ENCODE assay signal across 7 mouse cellular contexts in genomic region chr11:120597240-120598235, GRCm38 (mm10). TPM values are rescaled to one million over a fixed set of nuclear protein-coding genes. Genes with fewer than 3 reads are reported as not detected.
DNase-seq lines count a peak whose midpoint lies in the region; ATAC-seq and TF ChIP-seq lines count a peak whose summit lies in the region.

No protein-coding gene starts in this region.

- WGBS in neural tube, embryonic 11.5 days: 6% methylated on average over 75 of the region's 99 CpGs
- WGBS in heart, postnatal 0 days: 4% methylated on average over 82 of the region's 99 CpGs
- 3% methylated on average over 88 of the region's 99 CpGs for WGBS in liver, embryonic 11.5 days
- 3% methylated on average over 87 of the region's 99 CpGs for WGBS in stomach, embryonic 15.5 days

- no peak for TF ChIP-seq CTCF in cortical plate, adult 2 months (IDR thresholded peaks at IDR 0.05; ENCODE audit: extremely low read depth, insufficient read depth, low read length)
- TF ChIP-seq CTCF in heart, postnatal 0 days (IDR thresholded peaks at IDR 0.05; ENCODE audit: low read depth): no peak

- no peak for TF ChIP-seq EP300 in heart, postnatal 0 days (IDR thresholded peaks at IDR 0.05; ENCODE audit: low read depth)

- no peaks in the 10 kb centered on the region for H3K27me3 ChIP-seq in neural tube, embryonic 11.5 days (ENCODE audit: control insufficient read depth, insufficient read depth, low read length)
- no peaks in the 10 kb centered on the region for H3K27me3 ChIP-seq in heart, postnatal 0 days (ENCODE audit: control insufficient read depth, insufficient read depth, low read length)
- H3K27me3 ChIP-seq in liver, embryonic 11.5 days (replicated peaks; ENCODE audit: control insufficient read depth, insufficient read depth, low read length): no peaks in the 10 kb centered on the region
- no peaks in the 10 kb centered on the region for H3K27me3 ChIP-seq in stomach, embryonic 15.5 days (replicated peaks)

- ATAC-seq in neural tube, embryonic 11.5 days (ENCODE audit: insufficient read depth, low FRiP score, low TSS enrichment): peak; percentile 62
- ATAC-seq in heart, postnatal 0 days (ENCODE audit: insufficient read depth, low read depth): peak; percentile 36
- ATAC-seq in liver, embryonic 11.5 days (replicated peaks; ENCODE audit: low FRiP score): peak; percentile 29
- ATAC-seq in stomach, embryonic 15.5 days (ENCODE audit: insufficient read depth, low FRiP score, low read depth): peak; percentile 25

- peak overlapping the region; percentile 98 for H3K4me2 ChIP-seq in neural tube, embryonic 11.5 days (ENCODE audit: low read depth)
- H3K4me2 ChIP-seq in heart, postnatal 0 days (ENCODE audit: low read depth, low read length): peak overlapping the region; percentile 92
- peak overlapping the region; percentile 97 for H3K4me2 ChIP-seq in liver, embryonic 11.5 days
- peak overlapping the region; percentile 78 for H3K4me2 ChIP-seq in stomach, embryonic 15.5 days

- peak overlapping the region; percentile 100 for H3K4me3 ChIP-seq in neural tube, embryonic 11.5 days (ENCODE audit: low read depth, low read length)
- H3K4me3 ChIP-seq in cortical plate, adult 2 months (ENCODE audit: insufficient read depth, low read length): peak overlapping the region; percentile 57
- H3K4me3 ChIP-seq in heart, postnatal 0 days (ENCODE audit: low read depth, low read length): peak overlapping the region; percentile 89
- peak overlapping the region; percentile 100 for H3K4me3 ChIP-seq in liver, embryonic 11.5 days (ENCODE audit: low read depth, low read length)
- H3K4me3 ChIP-seq in stomach, embryonic 15.5 days (replicated peaks): peak overlapping the region; percentile 95

- TF ChIP-seq POLR2A in cortical plate, adult 2 months (IDR thresholded peaks at IDR 0.05; ENCODE audit: extremely low read depth, insufficient read depth, low read length): no peak

- DNase-seq in neural tube, embryonic 11.5 days (ENCODE audit: low spot score): no peak
- no peak for DNase-seq in neural tube, embryonic 10.5 days (ENCODE audit: extremely low spot score, low spot score)
- DNase-seq in heart, postnatal 0 days (ENCODE audit: low spot score): peak; percentile 41
- DNase-seq in liver, embryonic 11.5 days (ENCODE audit: low spot score): no peak
- DNase-seq in gastrocnemius, postnatal 36 days: no peak

- H3K9me3 ChIP-seq in neural tube, embryonic 11.5 days (ENCODE audit: control insufficient read depth, low read length): no peaks in the 10 kb centered on the region
- H3K9me3 ChIP-seq in heart, postnatal 0 days (replicated peaks; ENCODE audit: control insufficient read depth, low read length): no peaks in the 10 kb centered on the region
- H3K9me3 ChIP-seq in liver, embryonic 11.5 days (ENCODE audit: control insufficient read depth, low read length): no peaks in the 10 kb centered on the region
- H3K9me3 ChIP-seq in stomach, embryonic 15.5 days: no peaks in the 10 kb centered on the region

- peaks cover 37% of the 10 kb centered on the region for H3K36me3 ChIP-seq in neural tube, embryonic 11.5 days (ENCODE audit: control insufficient read depth, insufficient read depth, low read length)
- H3K36me3 ChIP-seq in heart, postnatal 0 days (replicated peaks; ENCODE audit: control insufficient read depth, insufficient read depth, low read length): peaks cover 58% of the 10 kb centered on the region
- H3K36me3 ChIP-seq in liver, embryonic 11.5 days (ENCODE audit: control insufficient read depth, insufficient read depth, low read length): peaks cover 46% of the 10 kb centered on the region
- peaks cover 43% of the 10 kb centered on the region for H3K36me3 ChIP-seq in stomach, embryonic 15.5 days

- peaks cover 16% of the 10 kb centered on the region for H3K4me1 ChIP-seq in neural tube, embryonic 11.5 days (ENCODE audit: control insufficient read depth, insufficient read depth, low read length)
- H3K4me1 ChIP-seq in cortical plate, adult 2 months (ENCODE audit: control insufficient read depth, insufficient read depth, low read length): peaks cover 3% of the 10 kb centered on the region; the same call in 1 of the 2 replicates
- peaks cover 12% of the 10 kb centered on the region for H3K4me1 ChIP-seq in heart, postnatal 0 days (ENCODE audit: control insufficient read depth, insufficient read depth)
- peaks cover 24% of the 10 kb centered on the region for H3K4me1 ChIP-seq in liver, embryonic 11.5 days (replicated peaks; ENCODE audit: control insufficient read depth, insufficient read depth, low read length)
- H3K4me1 ChIP-seq in stomach, embryonic 15.5 days: peaks cover 12% of the 10 kb centered on the region

- intact Hi-C loops in gastrocnemius, postnatal 36 days (cut with DNase I): loop anchor here (2.0 kb wide), 1 partner anchor 17 kb away; the partner anchor contains the start of gene Arhgdia

- H3K27ac ChIP-seq in neural tube, embryonic 11.5 days (ENCODE audit: low read depth, low read length): peak overlapping the region; percentile 82
- H3K27ac ChIP-seq in cortical plate, adult 2 months (ENCODE audit: insufficient read depth, low read length): no peak overlapping the region
- peak overlapping the region; percentile 90 for H3K27ac ChIP-seq in heart, postnatal 0 days (ENCODE audit: low read depth)
- peak overlapping the region; percentile 97 for H3K27ac ChIP-seq in liver, embryonic 11.5 days (ENCODE audit: low read depth, low read length)
- peak overlapping the region; percentile 91 for H3K27ac ChIP-seq in stomach, embryonic 15.5 days

- peak overlapping the region; percentile 99 for H3K9ac ChIP-seq in neural tube, embryonic 11.5 days (ENCODE audit: low read length)
- H3K9ac ChIP-seq in heart, postnatal 0 days (replicated peaks; ENCODE audit: low read depth, low read length): peak overlapping the region; percentile 97
- H3K9ac ChIP-seq in liver, embryonic 11.5 days (ENCODE audit: low read depth, low read length): peak overlapping the region; percentile 100
- H3K9ac ChIP-seq in stomach, embryonic 15.5 days: peak overlapping the region; percentile 99

RNA-seq across cellular contexts. Expression of gene Alyref, which starts 0.6 kb away (rescaled TPM):
- polyA plus RNA-seq in neural tube, embryonic 11.5 days (2014; fragmentation: Nextera tagmentation; extraction: Ambion mirVana): 669 and 698 TPM in 2 replicates
- 42.1 and 46.9 TPM in 2 replicates for polyA plus RNA-seq in cortical plate, adult 2 months (2012; rRNA removed)
- 104 and 132 TPM in 2 replicates for total RNA-seq in heart, postnatal 0 days (2014; rRNA removed; ENCODE audit: low replicate concordance)
- polyA plus RNA-seq in heart, postnatal 0 days (2015; fragmentation: Nextera tagmentation; extraction: Ambion mirVana): 147 and 155 TPM in 2 replicates
- 601 and 617 TPM in 2 replicates for polyA plus RNA-seq in liver, embryonic 11.5 days (2014; fragmentation: Nextera tagmentation; extraction: Ambion mirVana)
- polyA plus RNA-seq in stomach, embryonic 15.5 days (2015; fragmentation: Nextera tagmentation; extraction: Ambion mirVana): 420 and 451 TPM in 2 replicates
- 10 to 100 TPM; 36.1 to 41.5 TPM for total RNA-seq in gastrocnemius, postnatal 36 days (2021)

RNA-seq across cellular contexts. Expression of gene Anapc11, which starts 0.7 kb away (rescaled TPM):
- polyA plus RNA-seq in neural tube, embryonic 11.5 days (2014; fragmentation: Nextera tagmentation; extraction: Ambion mirVana): 198 and 199 TPM in 2 replicates
- 148 and 161 TPM in 2 replicates for polyA plus RNA-seq in cortical plate, adult 2 months (2012; rRNA removed)
- 41.1 and 43.4 TPM in 2 replicates for total RNA-seq in heart, postnatal 0 days (2014; rRNA removed; ENCODE audit: low replicate concordance)
- 163 and 185 TPM in 2 replicates for polyA plus RNA-seq in heart, postnatal 0 days (2015; fragmentation: Nextera tagmentation; extraction: Ambion mirVana)
- polyA plus RNA-seq in liver, embryonic 11.5 days (2014; fragmentation: Nextera tagmentation; extraction: Ambion mirVana): 200 and 208 TPM in 2 replicates
- 196 and 200 TPM in 2 replicates for polyA plus RNA-seq in stomach, embryonic 15.5 days (2015; fragmentation: Nextera tagmentation; extraction: Ambion mirVana)
- total RNA-seq in gastrocnemius, postnatal 36 days (2021): 10 to 100 TPM; 44.0 to 50.5 TPM

RNA-seq across cellular contexts. Expression of gene Npb, which starts 10.7 kb away (rescaled TPM):
- polyA plus RNA-seq in neural tube, embryonic 11.5 days (2014; fragmentation: Nextera tagmentation; extraction: Ambion mirVana): 0.78 TPM in 1 of 2 replicates, not detected in the other
- polyA plus RNA-seq in cortical plate, adult 2 months (2012; rRNA removed): 0.58 and 1.1 TPM in 2 replicates
- total RNA-seq in heart, postnatal 0 days (2014; rRNA removed; ENCODE audit: low replicate concordance): 25.1 TPM in 1 of 2 replicates, not detected in the other
- 9.9 and 11.8 TPM in 2 replicates for polyA plus RNA-seq in heart, postnatal 0 days (2015; fragmentation: Nextera tagmentation; extraction: Ambion mirVana)
- 3.6 and 6.3 TPM in 2 replicates for polyA plus RNA-seq in liver, embryonic 11.5 days (2014; fragmentation: Nextera tagmentation; extraction: Ambion mirVana)
- polyA plus RNA-seq in stomach, embryonic 15.5 days (2015; fragmentation: Nextera tagmentation; extraction: Ambion mirVana): 9.8 and 12.1 TPM in 2 replicates
- not detected for total RNA-seq in gastrocnemius, postnatal 36 days (2021)

RNA-seq across cellular contexts. Expression of gene Arhgdia, which starts 16.1 kb away (rescaled TPM):
- 686 and 719 TPM in 2 replicates for polyA plus RNA-seq in neural tube, embryonic 11.5 days (2014; fragmentation: Nextera tagmentation; extraction: Ambion mirVana)
- 416 and 442 TPM in 2 replicates for polyA plus RNA-seq in cortical plate, adult 2 months (2012; rRNA removed)
- total RNA-seq in heart, postnatal 0 days (2014; rRNA removed; ENCODE audit: low replicate concordance): 204 and 231 TPM in 2 replicates
- 239 and 245 TPM in 2 replicates for polyA plus RNA-seq in heart, postnatal 0 days (2015; fragmentation: Nextera tagmentation; extraction: Ambion mirVana)
- 557 and 561 TPM in 2 replicates for polyA plus RNA-seq in liver, embryonic 11.5 days (2014; fragmentation: Nextera tagmentation; extraction: Ambion mirVana)
- 537 and 556 TPM in 2 replicates for polyA plus RNA-seq in stomach, embryonic 15.5 days (2015; fragmentation: Nextera tagmentation; extraction: Ambion mirVana)
- total RNA-seq in gastrocnemius, postnatal 36 days (2021): 10 to 100 TPM; 73.1 to 77.1 TPM

RNA-seq across cellular contexts. Expression of gene Pcyt2, which starts 20.2 kb away (rescaled TPM):
- polyA plus RNA-seq in neural tube, embryonic 11.5 days (2014; fragmentation: Nextera tagmentation; extraction: Ambion mirVana): 109 and 118 TPM in 2 replicates
- 281 and 289 TPM in 2 replicates for polyA plus RNA-seq in cortical plate, adult 2 months (2012; rRNA removed)
- total RNA-seq in heart, postnatal 0 days (2014; rRNA removed; ENCODE audit: low replicate concordance): 57.5 and 76.7 TPM in 2 replicates
- 67.5 and 69.6 TPM in 2 replicates for polyA plus RNA-seq in heart, postnatal 0 days (2015; fragmentation: Nextera tagmentation; extraction: Ambion mirVana)
- polyA plus RNA-seq in liver, embryonic 11.5 days (2014; fragmentation: Nextera tagmentation; extraction: Ambion mirVana): 165 and 175 TPM in 2 replicates
- 183 and 188 TPM in 2 replicates for polyA plus RNA-seq in stomach, embryonic 15.5 days (2015; fragmentation: Nextera tagmentation; extraction: Ambion mirVana)
- total RNA-seq in gastrocnemius, postnatal 36 days (2021): 10 to 100 TPM; 26.7 to 33.5 TPM
